Mouse (Mus musculus): Measurements from ENCODE around the gene Slirp. TPM values are rescaled to one million over a fixed set of nuclear protein-coding genes. Genes with fewer than 3 reads are reported as not detected.

The Slirp gene
- polyA plus RNA-seq, 1 experiment from 2014 or later: 348 TPM

DNA sequence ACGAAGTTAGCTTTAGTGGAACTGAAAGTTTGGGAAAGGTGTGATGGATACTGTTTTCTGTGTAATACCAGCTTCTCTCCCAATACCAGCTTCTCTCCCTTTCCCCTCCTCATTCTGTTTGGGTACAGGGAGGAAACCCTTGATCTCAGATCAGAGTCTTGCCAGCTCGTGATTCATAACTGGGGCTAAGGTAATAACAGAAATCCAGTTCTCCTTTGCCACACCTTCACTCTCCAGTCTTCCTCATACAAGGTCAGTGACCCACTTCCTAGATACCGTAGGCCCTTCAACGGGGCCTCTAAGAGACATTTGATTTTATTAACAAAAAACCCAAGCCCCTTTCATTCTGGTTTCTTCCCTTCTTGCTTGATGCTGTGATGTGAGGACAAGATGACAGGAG, 38.5 kb upstream of the Slirp start:
- H3K4me2 ChIP-seq (ENCODE audit: low read length): no peak overlapping the region
- no peaks in the 10 kb centered on the region for H3K27me3 ChIP-seq (ENCODE audit: insufficient read depth, low read length)
- 83% methylated on average over 4 of the region's 4 CpGs for WGBS
- no peaks in the 10 kb centered on the region for H3K36me3 ChIP-seq (ENCODE audit: insufficient read depth, low read length)
- no peak for TF ChIP-seq CTCF (IDR thresholded peaks at IDR 0.05; ENCODE audit: low read depth)
- H3K27ac ChIP-seq: no peak overlapping the region
- H3K9ac ChIP-seq (ENCODE audit: low read depth, low read length): no peak overlapping the region
- 0 out of 2 replicates have a peak, but pooled peaks cover 5% of the 10 kb centered on the region for H3K4me1 ChIP-seq (replicated peaks; ENCODE audit: insufficient read depth, low read length)
- H3K9me3 ChIP-seq (replicated peaks; ENCODE audit: low read length): no peaks in the 10 kb centered on the region
- ATAC-seq (replicated peaks; ENCODE audit: low FRiP score, low read depth) (no peak), DNase-seq (ENCODE audit: low spot score) (no peak)
- H3K4me3 ChIP-seq (replicated peaks; ENCODE audit: low read depth, low read length): no peak overlapping the region

DNA sequence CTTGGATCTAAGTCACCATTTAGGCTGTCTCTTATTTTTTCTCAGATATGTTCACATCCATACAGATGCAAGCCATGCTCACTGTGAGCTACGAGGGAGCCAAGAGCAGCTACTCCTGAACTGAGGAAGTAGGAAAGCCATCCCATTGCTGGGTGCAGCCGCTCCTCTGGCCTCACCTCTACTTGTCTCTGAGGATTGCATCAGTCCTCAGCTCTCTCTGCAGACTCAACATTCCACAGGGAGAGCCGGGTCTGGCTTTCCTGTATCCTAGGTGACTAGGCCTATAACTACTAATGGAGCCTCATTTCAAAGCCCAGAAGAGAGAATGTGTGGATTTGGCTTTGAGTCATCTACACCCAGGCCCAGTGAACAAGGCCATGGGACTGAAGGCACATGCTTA, 38.0 kb upstream of the Slirp start:
- no peak for TF ChIP-seq CTCF (IDR thresholded peaks at IDR 0.05; ENCODE audit: low read depth)
- Histone ChIP-seq H3K4me2 (ENCODE audit: low read length) (no peak overlapping the region), H3K9ac (ENCODE audit: low read depth, low read length) (no peak overlapping the region), H3K4me1 (replicated peaks; ENCODE audit: insufficient read depth, low read length) (0 out of 2 replicates have a peak, but pooled peaks cover 5% of the 10 kb centered on the region), H3K27me3 (ENCODE audit: insufficient read depth, low read length) (no peaks in the 10 kb centered on the region), H3K36me3 (ENCODE audit: insufficient read depth, low read length) (no peaks in the 10 kb centered on the region), H3K4me3 (replicated peaks; ENCODE audit: low read depth, low read length) (no peak overlapping the region), H3K9me3 (replicated peaks; ENCODE audit: low read length) (no peaks in the 10 kb centered on the region), H3K27ac (no peak overlapping the region)
- ATAC-seq (replicated peaks; ENCODE audit: low FRiP score, low read depth): no peak
- 76% methylated on average over 3 of the region's 3 CpGs for WGBS
- DNase-seq (ENCODE audit: low spot score): no peak

DNA sequence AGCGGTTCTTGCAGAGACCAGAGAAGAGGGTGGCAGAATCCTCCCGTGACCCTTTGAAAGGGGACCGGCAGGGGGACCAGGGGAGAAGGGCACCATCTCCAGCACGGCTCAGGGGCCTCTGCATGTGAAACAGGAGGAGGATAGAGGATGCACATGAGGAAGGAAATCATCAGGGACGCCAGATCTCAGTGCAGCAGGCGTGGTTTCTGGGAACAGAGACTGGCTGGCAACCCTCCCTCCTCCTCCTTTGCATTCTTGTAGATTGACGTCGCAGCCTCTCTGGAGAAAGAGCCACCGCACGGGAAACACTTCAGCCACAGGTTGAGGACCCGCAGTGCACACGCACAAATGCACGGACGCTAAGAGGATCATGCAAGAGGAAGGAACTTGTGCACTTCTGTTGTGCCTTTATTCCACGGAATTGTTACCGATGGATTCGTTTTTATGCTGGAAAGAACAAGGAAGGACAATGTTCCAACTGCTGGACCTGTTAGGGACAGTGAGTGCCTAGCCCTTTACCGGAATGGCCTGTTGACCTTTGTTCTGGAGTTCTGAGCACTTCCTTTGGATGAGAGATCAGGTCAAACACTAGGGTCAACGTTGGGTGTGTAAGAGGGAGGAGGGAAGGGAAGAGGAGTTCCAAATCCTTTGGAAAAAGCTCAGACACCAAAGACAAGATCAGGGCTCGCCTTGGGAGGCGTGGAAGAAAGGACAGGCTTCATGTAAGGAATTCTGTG, 35.7 kb upstream of the Slirp start:
- peak overlapping the region; percentile 55; the same call in 1 of the 2 replicates for H3K27ac ChIP-seq
- H3K9me3 ChIP-seq (replicated peaks; ENCODE audit: low read length): no peaks in the 10 kb centered on the region
- H3K4me1 ChIP-seq (replicated peaks; ENCODE audit: insufficient read depth, low read length): 0 out of 2 replicates have a peak, but pooled peaks cover 5% of the 10 kb centered on the region
- H3K9ac ChIP-seq (ENCODE audit: low read depth, low read length): no peak overlapping the region
- peak; percentile 75 for DNase-seq (ENCODE audit: low spot score)
- H3K27me3 ChIP-seq (ENCODE audit: insufficient read depth, low read length): no peaks in the 10 kb centered on the region
- TF ChIP-seq CTCF (IDR thresholded peaks at IDR 0.05; ENCODE audit: low read depth): no peak
- H3K36me3 ChIP-seq (ENCODE audit: insufficient read depth, low read length): no peaks in the 10 kb centered on the region
- peak; percentile 58; the same call in 1 of the 2 replicates for ATAC-seq (replicated peaks; ENCODE audit: low FRiP score, low read depth)
- H3K4me2 ChIP-seq (ENCODE audit: low read length): peak overlapping the region; percentile 39
- H3K4me3 ChIP-seq (replicated peaks; ENCODE audit: low read depth, low read length): no peak overlapping the region
- WGBS: 28% methylated on average over 21 of the region's 21 CpGs

DNA sequence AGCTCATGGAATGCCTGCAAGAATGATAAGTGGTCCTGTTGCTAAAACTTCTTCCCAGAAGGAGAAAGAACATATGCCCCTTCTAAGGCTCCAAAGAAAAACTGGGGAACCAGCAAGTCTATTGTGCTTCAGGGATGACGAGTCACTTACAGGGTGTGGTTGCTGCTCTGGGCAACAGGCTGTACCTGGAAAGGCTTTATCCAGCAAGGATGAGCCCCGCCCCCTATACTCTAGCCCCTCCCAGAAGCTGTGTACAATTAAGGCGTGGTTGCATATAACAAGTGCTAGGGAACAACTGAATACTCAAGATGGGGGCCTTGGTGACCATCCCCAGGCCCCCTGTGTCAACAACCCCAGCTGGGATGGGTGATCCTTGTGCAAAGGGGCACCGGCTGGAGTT, 34.6 kb upstream of the Slirp start:
- Histone ChIP-seq H3K4me3 (replicated peaks; ENCODE audit: low read depth, low read length) (no peak overlapping the region), H3K4me1 (replicated peaks; ENCODE audit: insufficient read depth, low read length) (0 out of 2 replicates have a peak, but pooled peaks cover 5% of the 10 kb centered on the region), H3K9ac (ENCODE audit: low read depth, low read length) (no peak overlapping the region), H3K9me3 (replicated peaks; ENCODE audit: low read length) (no peaks in the 10 kb centered on the region), H3K27me3 (ENCODE audit: insufficient read depth, low read length) (no peaks in the 10 kb centered on the region), H3K27ac (no peak overlapping the region), H3K36me3 (ENCODE audit: insufficient read depth, low read length) (no peaks in the 10 kb centered on the region), H3K4me2 (ENCODE audit: low read length) (no peak overlapping the region)
- no peak for TF ChIP-seq CTCF (IDR thresholded peaks at IDR 0.05; ENCODE audit: low read depth)
- DNase-seq (ENCODE audit: low spot score) (no peak), ATAC-seq (replicated peaks; ENCODE audit: low FRiP score, low read depth) (no peak)
- 88% methylated on average over 4 of the region's 4 CpGs for WGBS

DNA sequence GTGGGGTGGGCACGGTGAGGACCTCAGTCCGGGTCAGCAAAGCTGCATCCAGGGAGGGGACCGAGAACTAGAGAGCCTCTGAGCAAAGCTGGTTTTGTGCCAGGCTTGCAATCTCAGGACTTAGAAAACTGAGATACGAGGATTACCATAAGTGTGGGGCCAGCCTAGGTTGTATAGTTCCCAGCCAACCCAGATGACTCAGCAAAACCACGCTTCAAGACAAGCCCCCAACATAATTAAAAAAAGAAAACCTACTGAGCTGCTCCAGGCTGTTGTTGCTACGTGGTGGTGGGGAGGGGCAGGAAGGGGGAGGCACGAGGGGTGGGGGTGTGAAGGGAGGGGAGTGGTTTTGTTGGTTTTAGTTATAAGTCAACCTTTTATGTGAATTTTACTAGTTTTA, 32.7 kb upstream of the Slirp start:
- WGBS: 44% methylated on average over 7 of the region's 7 CpGs
- no peak for DNase-seq (ENCODE audit: low spot score)
- ATAC-seq (replicated peaks; ENCODE audit: low FRiP score, low read depth): no peak; the same call in 1 of the 2 replicates

DNA sequence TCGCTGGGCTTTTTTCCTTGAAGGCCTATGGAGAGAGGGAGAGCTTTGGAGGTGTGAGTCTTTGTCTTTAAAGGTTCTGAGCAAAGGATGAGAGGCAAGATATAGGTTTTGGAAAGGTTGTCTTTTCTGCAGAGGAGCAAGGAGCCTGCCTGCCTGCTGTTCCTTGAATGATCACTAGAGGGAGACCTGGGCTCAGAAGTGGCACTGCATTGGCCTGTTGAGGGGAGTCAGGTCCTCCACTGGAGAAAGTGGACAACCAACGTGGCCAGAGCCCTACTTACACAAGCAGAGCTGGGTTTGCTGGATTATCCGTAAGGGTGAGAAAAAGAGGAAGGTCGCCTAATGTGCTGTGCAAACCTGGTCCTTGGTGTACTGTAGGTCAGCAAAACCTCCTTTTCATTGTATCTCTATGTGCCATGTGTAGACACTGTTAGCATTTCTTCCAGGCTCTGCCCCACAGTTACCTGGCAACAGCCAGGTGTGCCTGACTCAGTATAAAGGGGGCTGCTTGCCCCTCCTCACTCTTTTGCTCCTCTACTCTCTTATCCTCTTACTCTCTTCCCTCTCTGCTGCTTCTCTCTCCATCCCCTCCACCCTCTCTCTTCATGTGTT, 30.4 kb upstream of the Slirp start:
- ATAC-seq (replicated peaks; ENCODE audit: low FRiP score, low read depth): peak; percentile 49; the same call in 1 of the 2 replicates
- TF ChIP-seq CTCF (IDR thresholded peaks at IDR 0.05; ENCODE audit: low read depth): peak; percentile 84
- no peak overlapping the region for H3K27ac ChIP-seq
- WGBS: 17% methylated on average over 4 of the region's 4 CpGs
- no peak overlapping the region for H3K9ac ChIP-seq (ENCODE audit: low read depth, low read length)
- no peaks in the 10 kb centered on the region for H3K27me3 ChIP-seq (ENCODE audit: insufficient read depth, low read length)
- no peak overlapping the region for H3K4me3 ChIP-seq (replicated peaks; ENCODE audit: low read depth, low read length)
- no peaks in the 10 kb centered on the region for H3K9me3 ChIP-seq (replicated peaks; ENCODE audit: low read length)
- peak; percentile 81 for DNase-seq (ENCODE audit: low spot score)
- no peaks in the 10 kb centered on the region for H3K36me3 ChIP-seq (ENCODE audit: insufficient read depth, low read length)
- H3K4me2 ChIP-seq (ENCODE audit: low read length): no peak overlapping the region
- 0 out of 2 replicates have a peak, but pooled peaks cover under 1% of the 10 kb centered on the region for H3K4me1 ChIP-seq (replicated peaks; ENCODE audit: insufficient read depth, low read length)

More for the DNA sequence above, 32.7 kb upstream of the Slirp start:
- Histone ChIP-seq H3K4me3 (replicated peaks; ENCODE audit: low read depth, low read length) (no peak overlapping the region), H3K4me2 (ENCODE audit: low read length) (no peak overlapping the region), H3K36me3 (ENCODE audit: insufficient read depth, low read length) (no peaks in the 10 kb centered on the region), H3K27me3 (ENCODE audit: insufficient read depth, low read length) (no peaks in the 10 kb centered on the region), H3K9me3 (replicated peaks; ENCODE audit: low read length) (no peaks in the 10 kb centered on the region), H3K9ac (ENCODE audit: low read depth, low read length) (no peak overlapping the region), H3K27ac (no peak overlapping the region), H3K4me1 (replicated peaks; ENCODE audit: insufficient read depth, low read length) (0 out of 2 replicates have a peak, but pooled peaks cover 5% of the 10 kb centered on the region)
- TF ChIP-seq CTCF (IDR thresholded peaks at IDR 0.05; ENCODE audit: low read depth): no peak
